Mouse (Mus musculus) left cerebral cortex, postnatal 10 days (tissue): ENCODE data around the gene Phlda2. TPM values are rescaled to one million over a fixed set of nuclear protein-coding genes. Genes with fewer than 3 reads are reported as not detected.

ENCODE experiments used
- DNase-seq, 2 experiments: peaks; one replicate each; pipeline ENCODE4 v3.0.0; 2021 to 2022; ENCODE audit warnings: low spot score in 2 of 2, mixed read lengths in 1 of 2; ENCODE audit errors: extremely low spot score in 1 of 2
- intact Hi-C: fragments of 180-260 bp; cut with DNase I; formaldehyde crosslinking; loops from one replicate; pipeline ENCODE4 v1.15.1; 2025
- total RNA-seq, 2 experiments: library from RNA; stranded (reverse); gene quantifications; 2 replicates each; pipeline ENCODE4 v1.2.3; 2021

The Phlda2 gene
- total RNA-seq, 2 experiments from 2014 or later: not detected

DNA sequence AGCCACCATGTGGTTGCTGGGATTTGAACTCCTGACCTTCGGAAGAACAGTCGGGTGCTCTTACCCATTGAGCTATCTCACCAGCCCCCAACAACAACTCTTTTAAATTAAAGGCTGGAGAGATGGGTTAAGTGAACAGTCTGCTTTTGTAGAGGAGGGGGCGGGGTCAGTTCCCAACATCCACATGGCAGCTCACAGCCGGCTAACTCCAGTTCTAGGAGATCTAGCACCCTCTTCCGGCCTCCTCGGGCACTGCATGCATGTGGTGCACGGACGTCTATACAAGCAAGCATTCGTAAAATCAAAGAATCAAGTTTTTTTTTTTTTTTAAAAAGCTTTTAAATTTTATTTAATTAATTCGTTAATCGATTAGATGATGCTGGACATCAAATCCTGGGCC is 2.9 kb upstream of the Phlda2 start:
- DNase-seq: peak; percentile 56 to 86
- intact Hi-C loops: no loop called here

GRCm38 (mm10) chr7:143505411-143505810 is 2.5 kb upstream of the Phlda2 start:
- intact Hi-C loops: no loop called here
- DNase-seq: no peak

DNA sequence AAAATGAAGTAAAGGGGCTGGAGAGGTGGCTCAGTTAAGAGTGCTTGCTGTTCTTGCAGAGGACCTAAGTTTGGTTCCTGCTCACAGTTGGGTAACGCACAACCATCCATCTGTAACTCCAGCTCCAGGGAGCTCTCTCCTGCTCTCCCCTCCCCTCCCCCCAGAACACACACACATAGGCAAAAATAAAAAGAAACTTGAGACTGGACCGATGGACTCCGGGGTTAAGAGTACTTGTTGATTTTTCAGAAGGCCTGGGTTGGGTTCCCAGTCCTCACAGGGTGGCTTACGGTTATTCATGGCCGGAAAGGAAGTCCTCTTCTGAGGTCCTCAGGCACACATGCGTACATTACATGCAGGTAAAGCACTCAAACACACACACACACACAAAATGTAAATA is 976 bp upstream of the Phlda2 start:
- intact Hi-C loops: no loop called here
- DNase-seq: no peak

DNA sequence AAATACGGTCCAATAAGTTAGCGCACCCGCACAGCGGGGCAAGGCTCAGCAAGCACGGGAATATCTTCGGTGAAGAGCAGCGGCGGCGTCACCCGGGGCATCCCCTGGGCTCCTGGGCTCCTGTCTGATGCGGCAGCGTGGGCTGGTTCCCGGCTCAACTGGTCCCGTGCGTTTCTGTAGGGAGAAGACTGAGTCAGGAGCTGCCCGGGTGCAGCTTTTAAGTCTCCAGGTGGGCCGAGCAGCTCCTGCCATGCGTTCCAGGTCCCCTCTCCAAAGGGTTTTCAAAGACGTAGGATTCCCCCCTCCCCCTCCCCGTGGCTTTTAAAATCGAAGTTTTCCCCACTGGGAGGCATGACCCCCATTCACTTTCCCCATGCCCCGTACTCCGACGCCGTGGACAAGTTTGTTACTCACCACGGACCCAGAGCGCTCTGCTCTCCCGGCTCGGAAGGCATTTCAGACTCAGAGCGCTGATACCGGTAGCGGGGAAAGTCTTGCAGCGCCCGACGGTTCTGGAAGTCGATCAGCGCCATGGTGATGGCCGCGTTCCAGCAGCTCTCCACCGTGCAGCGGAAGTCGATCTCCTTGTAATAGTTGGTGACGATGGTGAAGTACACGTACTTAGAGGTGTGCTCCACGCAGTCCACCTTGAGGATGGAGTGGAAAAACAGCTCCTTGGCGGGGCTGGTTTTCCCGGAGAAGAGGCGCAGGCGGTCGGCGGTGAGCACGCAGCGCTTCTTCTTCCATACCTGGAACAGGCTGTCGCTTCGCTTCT is 1.1 kb downstream of the Phlda2 start:
- peak in 1 of 2 experiments; percentile 68 for DNase-seq
- intact Hi-C loops: no loop called here

GRCm38 (mm10) chr7:143500912-143501311 is 2.0 kb downstream of the Phlda2 start:
- DNase-seq: no peak
- intact Hi-C loops: no loop called here

GRCm38 (mm10) chr7:143498584-143498983 is 4.4 kb downstream of the Phlda2 start:
- intact Hi-C loops: no loop called here
- no peak for DNase-seq

DNA sequence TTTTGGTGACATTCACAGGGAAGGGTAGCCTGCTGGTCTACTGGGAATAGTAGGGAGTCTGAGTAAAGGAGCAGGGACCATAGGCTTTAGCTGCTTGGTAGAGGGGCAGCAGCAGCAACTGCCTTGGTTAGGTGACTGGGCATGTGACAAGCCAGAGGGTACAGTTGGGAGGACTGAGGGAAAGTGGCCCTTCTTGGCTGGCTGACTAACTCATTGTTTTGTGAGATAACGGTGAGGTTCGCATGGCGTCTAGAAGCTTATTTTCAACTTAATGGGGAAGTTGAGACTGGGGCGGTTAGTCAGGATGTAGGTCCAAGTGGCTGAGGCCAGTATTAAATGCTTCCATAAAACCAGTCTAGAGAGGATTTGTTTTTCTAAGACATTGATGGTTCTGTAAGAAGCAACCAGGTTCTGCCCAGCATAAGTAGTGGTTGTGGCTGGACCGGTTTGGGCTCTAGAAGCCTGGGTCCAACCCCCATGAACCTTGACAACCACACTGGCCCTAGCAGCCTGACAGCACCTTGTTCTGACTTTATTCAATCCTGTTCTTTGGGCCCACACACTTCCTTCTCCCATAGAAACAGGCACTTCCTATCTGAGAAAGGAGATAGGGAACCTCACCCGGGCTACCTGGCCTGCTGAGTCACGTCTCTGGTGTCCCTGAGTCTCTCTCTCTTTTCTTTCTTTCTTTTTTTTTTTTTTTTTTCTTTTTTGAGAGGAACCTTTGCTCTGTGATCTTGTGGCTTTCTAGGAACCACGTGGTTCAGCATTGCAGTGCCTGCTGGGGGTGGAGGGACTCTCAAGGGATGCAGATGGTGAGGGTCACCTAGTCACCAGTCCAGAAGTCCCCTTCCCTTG is 7.6 kb downstream of the Phlda2 start:
- no peak for DNase-seq
- intact Hi-C loops: no loop called here

DNA sequence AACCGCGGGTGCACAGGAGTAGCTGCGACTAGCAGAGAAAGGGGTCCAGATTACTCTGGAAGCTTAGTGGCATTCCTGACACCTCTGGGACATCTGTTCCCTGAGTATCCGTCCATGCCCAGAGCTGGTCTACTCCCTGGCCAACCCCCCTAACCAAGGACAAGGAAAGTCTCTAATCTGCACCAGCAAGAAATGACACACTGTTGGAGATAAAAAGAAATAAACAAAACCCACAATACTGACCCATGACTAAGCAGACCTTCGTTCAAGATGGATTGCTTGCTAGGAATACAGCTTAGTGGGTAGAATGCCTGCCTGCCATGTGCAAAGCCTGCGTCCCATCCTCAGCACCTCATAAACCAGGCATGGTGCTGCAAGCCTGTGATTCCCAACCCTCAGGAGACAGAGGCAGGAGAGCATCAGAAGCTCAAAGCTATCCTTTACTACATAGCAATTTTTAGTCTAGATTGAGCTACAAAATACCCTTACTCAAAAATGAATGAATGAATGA is 9.3 kb downstream of the Phlda2 start:
- no peak for DNase-seq
- intact Hi-C loops: no loop called here

GRCm38 (mm10) chr7:143489735-143490134 is 13.2 kb downstream of the Phlda2 start:
- no peak for DNase-seq
- intact Hi-C loops: no loop called here

DNA sequence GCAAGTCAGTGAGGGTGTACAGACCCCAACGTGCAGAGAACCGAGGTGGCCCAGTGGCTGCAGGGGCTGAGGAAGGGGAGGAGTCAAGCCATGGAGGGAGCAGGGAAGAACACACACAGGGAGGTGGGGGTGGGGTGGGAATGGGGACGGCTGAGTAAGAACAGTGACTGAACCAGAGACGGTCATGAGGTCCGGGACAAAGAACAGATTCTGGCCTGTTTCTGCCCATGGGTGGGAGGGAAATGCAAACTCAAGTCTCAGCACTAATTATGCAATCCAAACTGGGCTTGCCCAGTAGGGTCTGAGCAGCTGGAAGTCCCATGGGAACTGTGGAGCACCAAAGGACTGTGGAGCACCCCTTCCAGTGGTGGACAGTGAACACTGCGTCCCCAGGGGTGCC is 20.4 kb downstream of the Phlda2 start:
- intact Hi-C loops: no loop called here
- no peak for DNase-seq

GRCm38 (mm10) chr7:143481806-143482387 is 21.1 kb downstream of the Phlda2 start:
- no peak for DNase-seq
- intact Hi-C loops: no loop called here

- peak in 1 of 2 experiments; percentile 73 for DNase-seq
- intact Hi-C loops: no loop called here
These were observed 22.5 kb downstream of the Phlda2 start for GRCm38 (mm10) chr7:143480498-143480897.

GRCm38 (mm10) chr7:143477800-143478199 is 25.1 kb downstream of the Phlda2 start:
- DNase-seq: no peak
- intact Hi-C loops: loop anchor here (10.0 kb wide), 1 partner anchor 583 kb away; no protein-coding TSS in a partner anchor

DNA sequence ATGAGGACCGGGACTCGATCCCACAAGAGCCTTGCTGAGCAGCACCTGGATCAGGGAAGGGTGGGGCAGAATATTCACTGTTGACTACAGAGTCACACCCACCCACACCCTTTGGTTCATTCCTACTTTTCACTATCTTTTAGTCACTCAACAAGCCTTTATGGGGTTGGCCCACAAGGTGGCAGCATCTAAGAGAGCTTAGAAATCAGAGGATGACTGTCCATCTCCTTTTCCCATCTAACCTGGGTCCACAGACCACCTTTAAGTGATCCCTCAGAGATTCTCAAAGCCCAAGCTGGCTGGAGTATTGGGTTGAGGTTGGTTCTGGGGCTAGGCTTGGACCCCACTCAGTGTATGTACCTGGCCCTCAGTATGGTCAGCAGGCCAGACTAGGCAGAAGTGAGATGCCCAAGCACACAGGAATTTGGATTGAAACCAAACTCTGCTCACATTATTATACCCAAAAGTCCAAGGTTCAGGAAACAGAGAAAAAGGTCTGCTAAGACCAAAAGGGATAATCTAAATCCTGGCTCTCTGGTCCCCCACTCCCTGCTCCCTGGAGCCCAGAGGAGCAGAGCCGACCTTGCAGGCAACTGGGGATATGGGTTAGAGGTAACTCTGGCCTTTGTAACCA is 26.1 kb downstream of the Phlda2 start:
- intact Hi-C loops: loop anchor here (10.0 kb wide), 1 partner anchor 582 kb away; no protein-coding TSS in a partner anchor
- no peak for DNase-seq

- intact Hi-C loops: loop anchor here (10.0 kb wide), 1 partner anchor 581 kb away; no protein-coding TSS in a partner anchor
- DNase-seq: no peak
These were observed 27.1 kb downstream of the Phlda2 start for GRCm38 (mm10) chr7:143475876-143476275.

- DNase-seq: no peak
- intact Hi-C loops: loop anchor here (10.0 kb wide), 1 partner anchor 580 kb away; no protein-coding TSS in a partner anchor
These were observed 28.1 kb downstream of the Phlda2 start for GRCm38 (mm10) chr7:143474811-143475210.

DNA sequence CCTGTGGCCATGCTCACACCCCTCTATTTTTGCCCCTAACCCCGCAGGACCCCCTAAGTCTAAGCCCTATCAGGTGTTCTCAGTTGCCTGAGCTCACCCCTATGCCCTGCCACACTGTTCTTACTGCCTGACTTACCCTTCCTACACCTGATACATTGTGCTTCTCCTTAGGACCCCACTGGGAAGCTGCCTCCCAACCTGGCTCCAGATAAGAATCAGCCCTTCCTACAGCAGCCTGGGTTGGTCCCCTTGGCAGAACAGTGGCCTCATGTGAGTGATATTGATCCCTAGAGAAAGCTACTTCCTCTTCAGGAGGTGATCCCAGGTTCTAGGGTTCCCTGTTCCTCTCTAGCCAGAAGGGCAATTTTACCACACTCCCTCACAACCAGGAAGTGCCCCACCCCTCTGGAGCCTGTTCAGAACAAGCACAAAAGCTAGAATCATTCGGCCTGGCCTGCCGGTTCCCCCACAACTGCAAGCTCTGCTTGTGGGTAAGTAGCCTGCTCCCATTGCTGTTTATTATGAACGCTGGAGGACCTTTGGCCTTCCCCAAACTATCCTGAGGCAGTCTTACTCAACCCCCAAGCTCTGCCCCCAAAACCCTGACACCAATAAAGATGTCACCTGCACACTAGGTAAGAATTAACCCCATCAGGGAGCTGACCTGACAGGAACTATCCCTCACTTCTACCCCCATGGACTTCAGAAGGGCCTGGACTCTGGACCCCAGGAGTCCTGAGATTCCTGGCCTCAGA is 29.4 kb downstream of the Phlda2 start, which contains the start of gene Slc22a18:
Gene Slc22a18, plus strand, starts transcription at position 390 of the 755 bp plus-strand sequence.
- intact Hi-C loops: loop anchor here (10.0 kb wide), 1 partner anchor 579 kb away; no protein-coding TSS in a partner anchor
- peak in 1 of 2 experiments; percentile 63 for DNase-seq

- intact Hi-C loops: loop anchor here (10.0 kb wide), 1 partner anchor 575 kb away; no protein-coding TSS in a partner anchor
- DNase-seq: peak; percentile 64 to 89
These were observed 33.0 kb downstream of the Phlda2 start for GRCm38 (mm10) chr7:143469946-143470345.
